Mouse (Mus musculus): ENCODE data around the gene 1810010D01Rik. TPM values are rescaled to one million over a fixed set of nuclear protein-coding genes. Genes with fewer than 3 reads are reported as not detected.

The 1810010D01Rik gene
- polyA plus RNA-seq, 1 experiment from 2014 or later = 0.94 TPM

DNA sequence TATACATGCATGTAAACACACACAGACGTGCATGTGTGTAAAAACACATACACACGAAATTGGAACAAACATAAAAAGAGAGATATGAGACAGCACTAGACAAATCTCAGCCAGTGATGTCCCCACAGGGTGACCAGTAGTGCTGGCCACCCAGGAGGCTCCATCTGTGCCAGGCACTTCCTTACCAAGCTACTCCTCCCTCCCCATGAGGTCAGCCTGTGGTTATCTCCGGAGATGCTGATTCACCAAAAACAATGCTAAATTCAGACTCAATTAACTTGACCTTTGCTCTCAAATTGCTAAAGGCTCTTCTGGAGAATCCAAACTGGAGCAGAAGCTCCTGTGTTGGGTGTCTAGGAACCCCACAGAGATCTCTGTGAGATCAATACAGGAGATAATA, 20.1 kb downstream of the 1810010D01Rik start:
- 46% methylated on average over 3 of the region's 3 CpGs for WGBS
- no peak for TF ChIP-seq CTCF (IDR thresholded peaks at IDR 0.05)
- TF ChIP-seq EP300 (IDR thresholded peaks at IDR 0.05) = no peak
- Histone ChIP-seq H3K4me2 (replicated peaks; ENCODE audit: low read depth, low read length) (no peak overlapping the region), H3K27ac (ENCODE audit: low read length) (no peak overlapping the region), H3K36me3 (ENCODE audit: insufficient read depth, low read length) (no peaks in the 10 kb centered on the region), H3K4me1 (ENCODE audit: insufficient read depth, low read depth, low read length) (no peaks in the 10 kb centered on the region), H3K9me3 (ENCODE audit: low read length) (no peaks in the 10 kb centered on the region), H3K9ac (replicated peaks; ENCODE audit: low read depth) (no peak overlapping the region), H3K4me3 (ENCODE audit: low read depth, low read length) (no peak overlapping the region), H3K27me3 (replicated peaks; ENCODE audit: insufficient read depth, low read length) (no peaks in the 10 kb centered on the region)
- no peak for ATAC-seq
- no peak for DNase-seq (ENCODE audit: low spot score)

GRCm38 (mm10) chr7:145182388-145182787, 25.5 kb downstream of the 1810010D01Rik start:
- Histone ChIP-seq H3K27ac (ENCODE audit: low read length) (no peak overlapping the region), H3K4me3 (ENCODE audit: low read depth, low read length) (no peak overlapping the region), H3K9ac (replicated peaks; ENCODE audit: low read depth) (no peak overlapping the region), H3K4me2 (replicated peaks; ENCODE audit: low read depth, low read length) (no peak overlapping the region), H3K36me3 (ENCODE audit: insufficient read depth, low read length) (no peaks in the 10 kb centered on the region), H3K4me1 (ENCODE audit: insufficient read depth, low read depth, low read length) (no peaks in the 10 kb centered on the region), H3K27me3 (replicated peaks; ENCODE audit: insufficient read depth, low read length) (no peaks in the 10 kb centered on the region), H3K9me3 (ENCODE audit: low read length) (no peaks in the 10 kb centered on the region)
- DNase-seq (ENCODE audit: low spot score) = peak; percentile 83
- peak; percentile 92 for ATAC-seq
- WGBS = 44% methylated on average over 4 of the region's 4 CpGs
- no peak for TF ChIP-seq CTCF (IDR thresholded peaks at IDR 0.05)
- TF ChIP-seq EP300 (IDR thresholded peaks at IDR 0.05) = peak; percentile 53

DNA sequence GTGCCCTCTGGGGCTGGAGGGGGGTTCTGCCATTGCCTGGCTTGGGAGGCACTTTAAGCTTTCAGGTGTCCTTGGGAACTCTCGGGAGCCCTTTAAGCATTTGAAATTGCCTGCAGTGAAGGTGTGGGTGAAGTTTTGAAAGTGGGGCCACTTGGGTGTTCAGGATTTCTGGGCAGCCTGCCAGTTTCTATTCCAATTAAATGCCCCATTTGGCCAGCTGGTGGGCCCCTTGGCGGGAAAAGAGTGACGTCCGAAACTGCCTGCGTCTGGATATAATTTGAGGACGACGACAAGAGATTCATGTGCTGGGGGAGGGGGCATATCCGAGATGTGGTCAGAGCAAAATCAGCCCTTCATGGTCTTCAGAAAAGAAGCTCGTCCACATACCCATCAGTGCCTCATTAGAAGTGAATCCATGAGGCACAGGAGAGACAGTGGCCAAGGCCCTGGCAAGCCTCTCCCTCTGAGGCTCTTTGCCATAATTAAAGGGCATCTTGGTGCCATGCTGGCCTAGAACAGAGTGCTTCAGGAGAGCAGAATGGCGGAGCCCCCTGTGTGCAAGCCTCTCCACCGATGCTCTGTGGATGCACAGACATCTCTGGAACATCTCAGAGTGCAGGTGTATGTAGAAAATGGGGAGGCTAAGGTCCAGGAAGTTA, 26.4 kb downstream of the 1810010D01Rik start:
- no peak for TF ChIP-seq EP300 (IDR thresholded peaks at IDR 0.05)
- TF ChIP-seq CTCF (IDR thresholded peaks at IDR 0.05) = no peak
- no peaks in the 10 kb centered on the region for H3K27me3 ChIP-seq (replicated peaks; ENCODE audit: insufficient read depth, low read length)
- ATAC-seq (peak; percentile 5; the same call in 1 of the 2 replicates), DNase-seq (ENCODE audit: low spot score) (peak; percentile 65)
- H3K9me3 ChIP-seq (ENCODE audit: low read length) = no peaks in the 10 kb centered on the region
- 52% methylated on average over 11 of the region's 11 CpGs for WGBS
- H3K4me1 ChIP-seq (ENCODE audit: insufficient read depth, low read depth, low read length) = no peaks in the 10 kb centered on the region
- H3K4me2 ChIP-seq (replicated peaks; ENCODE audit: low read depth, low read length) = no peak overlapping the region
- H3K9ac ChIP-seq (replicated peaks; ENCODE audit: low read depth) = no peak overlapping the region
- H3K4me3 ChIP-seq (ENCODE audit: low read depth, low read length) = no peak overlapping the region
- no peak overlapping the region for H3K27ac ChIP-seq (ENCODE audit: low read length)
- H3K36me3 ChIP-seq (ENCODE audit: insufficient read depth, low read length) = no peaks in the 10 kb centered on the region

DNA sequence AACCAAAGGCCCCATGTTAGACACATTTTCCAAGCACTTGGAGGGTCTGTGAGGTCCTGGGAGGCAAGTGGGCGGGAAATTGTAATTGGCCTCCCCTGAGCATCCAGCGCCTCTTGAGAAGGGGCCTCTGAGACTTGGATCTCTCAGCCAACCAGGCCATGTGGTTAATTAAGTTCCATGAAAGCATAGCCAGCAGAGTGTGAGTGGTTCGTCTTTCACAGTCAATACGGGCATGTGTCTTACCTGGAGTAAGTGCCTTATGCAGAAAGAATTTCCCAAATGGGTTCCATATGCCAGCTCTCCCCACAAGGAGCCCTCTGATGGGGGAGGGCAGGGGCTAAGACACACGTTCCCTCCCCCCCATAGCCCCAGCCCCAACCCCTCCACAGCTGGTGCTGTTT, 28.2 kb downstream of the 1810010D01Rik start:
- Histone ChIP-seq H3K4me2 (replicated peaks; ENCODE audit: low read depth, low read length) (no peak overlapping the region), H3K4me1 (ENCODE audit: insufficient read depth, low read depth, low read length) (no peaks in the 10 kb centered on the region), H3K36me3 (ENCODE audit: insufficient read depth, low read length) (no peaks in the 10 kb centered on the region), H3K9me3 (ENCODE audit: low read length) (no peaks in the 10 kb centered on the region), H3K4me3 (ENCODE audit: low read depth, low read length) (no peak overlapping the region), H3K9ac (replicated peaks; ENCODE audit: low read depth) (no peak overlapping the region), H3K27me3 (replicated peaks; ENCODE audit: insufficient read depth, low read length) (no peaks in the 10 kb centered on the region), H3K27ac (ENCODE audit: low read length) (no peak overlapping the region)
- DNase-seq (ENCODE audit: low spot score) (no peak), ATAC-seq (no peak)
- 41% methylated on average over 5 of the region's 5 CpGs for WGBS
- TF ChIP-seq CTCF (IDR thresholded peaks at IDR 0.05) (no peak), EP300 (IDR thresholded peaks at IDR 0.05) (no peak)

DNA sequence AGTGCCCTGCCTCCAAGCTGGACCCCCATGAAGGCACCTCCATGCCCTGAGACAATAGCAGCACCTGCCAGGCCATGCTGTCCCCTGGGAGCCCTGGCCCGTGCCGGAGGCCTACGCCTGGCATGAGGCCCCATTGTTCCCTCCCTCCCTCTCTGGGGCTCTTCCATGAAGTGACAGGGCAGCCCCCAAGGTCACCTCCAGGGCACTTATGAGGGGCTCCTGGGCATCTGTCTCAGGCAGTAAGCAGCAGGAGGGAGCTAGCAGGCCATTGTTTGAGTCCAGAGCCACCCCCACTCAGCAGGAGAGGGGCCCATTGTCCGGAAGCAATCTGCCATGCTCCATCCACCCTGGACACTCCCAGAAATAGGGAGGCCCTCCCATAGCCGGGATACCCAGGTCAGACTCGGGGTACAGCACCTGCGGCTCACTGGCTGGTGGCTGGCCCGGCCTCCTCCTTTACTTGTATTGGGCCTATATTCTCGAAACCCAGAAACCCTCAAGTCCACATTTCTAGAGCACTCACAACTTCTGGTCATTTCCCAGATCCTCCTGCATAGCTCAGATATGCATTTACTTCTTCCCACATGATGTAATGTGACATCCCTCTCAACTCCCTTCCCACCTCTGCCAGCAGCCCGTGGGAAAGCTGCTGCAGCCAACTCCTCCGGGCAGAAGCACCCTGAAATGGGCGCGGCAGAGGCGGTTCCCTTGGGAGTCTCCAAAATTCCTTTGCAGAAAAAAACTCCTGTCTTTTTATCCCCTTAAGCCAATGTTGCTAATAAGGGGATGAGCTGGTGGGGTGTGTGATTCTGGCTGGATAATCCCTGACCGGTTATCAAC, 30.9 kb downstream of the 1810010D01Rik start:
- no peak overlapping the region for H3K9ac ChIP-seq (replicated peaks; ENCODE audit: low read depth)
- DNase-seq (ENCODE audit: low spot score) (peak; percentile 9), ATAC-seq (no peak)
- no peak for TF ChIP-seq EP300 (IDR thresholded peaks at IDR 0.05)
- TF ChIP-seq CTCF (IDR thresholded peaks at IDR 0.05) = no peak
- H3K4me1 ChIP-seq (ENCODE audit: insufficient read depth, low read depth, low read length) = no peaks in the 10 kb centered on the region
- no peaks in the 10 kb centered on the region for H3K36me3 ChIP-seq (ENCODE audit: insufficient read depth, low read length)
- no peaks in the 10 kb centered on the region for H3K9me3 ChIP-seq (ENCODE audit: low read length)
- H3K27me3 ChIP-seq (replicated peaks; ENCODE audit: insufficient read depth, low read length) = no peaks in the 10 kb centered on the region
- H3K27ac ChIP-seq (ENCODE audit: low read length) = no peak overlapping the region
- WGBS = 65% methylated on average over 15 of the region's 15 CpGs
- no peak overlapping the region for H3K4me2 ChIP-seq (replicated peaks; ENCODE audit: low read depth, low read length)
- H3K4me3 ChIP-seq (ENCODE audit: low read depth, low read length) = no peak overlapping the region

DNA sequence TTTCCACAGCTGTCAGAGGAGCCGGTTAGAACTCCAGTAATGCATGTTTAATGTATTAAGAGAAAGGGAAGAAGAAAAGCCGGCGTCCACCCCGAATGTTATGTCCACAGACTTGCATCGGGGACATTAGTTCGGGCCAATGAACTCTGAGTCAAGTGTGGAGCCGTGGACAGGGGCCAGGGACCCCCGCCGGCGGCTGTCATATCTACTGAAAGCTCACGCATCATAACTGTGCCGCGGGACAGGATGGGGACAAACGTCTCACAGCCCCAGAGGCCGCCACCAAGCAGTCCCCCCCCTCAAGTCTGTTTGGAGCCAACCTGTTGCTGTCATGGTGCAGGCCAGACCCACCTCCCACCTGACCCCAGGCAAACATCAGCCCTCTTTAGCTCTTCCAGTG, 34.4 kb downstream of the 1810010D01Rik start:
- TF ChIP-seq EP300 (IDR thresholded peaks at IDR 0.05) = no peak
- TF ChIP-seq CTCF (IDR thresholded peaks at IDR 0.05) = no peak
- H3K4me2 ChIP-seq (replicated peaks; ENCODE audit: low read depth, low read length) = no peak overlapping the region
- ATAC-seq (no peak), DNase-seq (ENCODE audit: low spot score) (no peak)
- no peak overlapping the region for H3K27ac ChIP-seq (ENCODE audit: low read length)
- H3K9me3 ChIP-seq (ENCODE audit: low read length) = no peaks in the 10 kb centered on the region
- H3K4me3 ChIP-seq (ENCODE audit: low read depth, low read length) = no peak overlapping the region
- WGBS = 64% methylated on average over 15 of the region's 15 CpGs
- H3K36me3 ChIP-seq (ENCODE audit: insufficient read depth, low read length) = no peaks in the 10 kb centered on the region
- H3K9ac ChIP-seq (replicated peaks; ENCODE audit: low read depth) = no peak overlapping the region
- no peaks in the 10 kb centered on the region for H3K27me3 ChIP-seq (replicated peaks; ENCODE audit: insufficient read depth, low read length)
- H3K4me1 ChIP-seq (ENCODE audit: insufficient read depth, low read depth, low read length) = no peaks in the 10 kb centered on the region
